Mouse (Mus musculus) bone marrow macrophage, adult 2 months (primary cell): ENCODE data around the gene Dok7. TPM values are rescaled to one million over a fixed set of nuclear protein-coding genes. Genes with fewer than 3 reads are reported as not detected.

Experiments used
- H3K27ac ChIP-seq: 2 replicates; pipeline ENCODE4 v1.5.1; 2012; ENCODE audit warnings: low read depth, low read length; ENCODE audit not compliant: insufficient read depth
- H3K4me1 ChIP-seq: 2 replicates; pipeline ENCODE4 v1.6.1; 2012; ENCODE audit warnings: low read length; ENCODE audit not compliant: control insufficient read depth, insufficient read depth
- H3K4me3 ChIP-seq: 2 replicates; pipeline ENCODE4 v1.5.1; 2012; ENCODE audit warnings: mild to moderate bottlenecking, low read length, moderate library complexity; ENCODE audit not compliant: insufficient read depth
- CTCF ChIP-seq: IDR thresholded peaks from 2 replicates; pipeline ENCODE4 v1.5.1; 2012; ENCODE audit warnings: low read depth, mild to moderate bottlenecking, low read length, moderate library complexity
- POLR2A ChIP-seq: IDR thresholded peaks from 2 replicates; pipeline ENCODE4 v1.6.1; 2012; ENCODE audit warnings: mild to moderate bottlenecking, low read depth, low read length, borderline replicate concordance
- polyA plus RNA-seq: library from polyadenylated mRNA; stranded (reverse); fragments of >200 nt; gene quantifications from 2 replicates; pipeline ENCODE4 v1.2.4, GENCODE M21; 2012; ENCODE audit not compliant: missing spikeins, insufficient read depth, insufficient read length

Dok7 gene
- polyA plus RNA-seq, 1 experiment, result not detected

GRCm38 (mm10) chr5:35029755-35030154 is 26.8 kb upstream of the Dok7 start:
- no peak overlapping the region for H3K4me3 ChIP-seq
- TF ChIP-seq CTCF, result no peak
- TF ChIP-seq POLR2A, result no peak
- H3K27ac ChIP-seq, result no peak overlapping the region
- peaks cover 17% of the 10 kb centered on the region for H3K4me1 ChIP-seq

GRCm38 (mm10) chr5:35033068-35033467 is 23.5 kb upstream of the Dok7 start:
- H3K4me3 ChIP-seq, result no peak overlapping the region
- no peak overlapping the region for H3K27ac ChIP-seq
- peaks cover 43% of the 10 kb centered on the region for H3K4me1 ChIP-seq
- no peak for TF ChIP-seq POLR2A
- TF ChIP-seq CTCF, result no peak

DNA sequence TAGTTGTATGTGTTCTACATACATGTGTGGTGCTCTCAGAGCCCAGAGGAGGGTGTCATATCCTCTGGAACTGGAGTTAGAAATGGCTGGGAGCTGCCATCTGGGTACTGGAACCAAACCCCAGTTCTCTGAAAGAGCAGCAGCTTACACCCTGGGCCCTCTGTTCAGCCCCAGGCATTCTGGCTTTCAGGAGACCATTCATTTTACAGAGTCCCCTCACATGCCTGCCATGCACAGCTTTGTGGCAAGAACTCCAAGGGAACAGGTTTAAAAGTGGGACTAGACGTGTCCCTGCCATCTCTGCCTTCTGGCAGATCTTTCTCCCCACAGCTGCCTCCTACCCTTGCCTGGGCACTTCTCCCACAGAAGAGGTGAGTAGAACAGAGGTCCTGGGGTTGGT is 22.9 kb upstream of the Dok7 start:
- Histone ChIP-seq H3K4me3 (no peak overlapping the region), H3K4me1 (peaks cover 43% of the 10 kb centered on the region), H3K27ac (no peak overlapping the region)
- TF ChIP-seq POLR2A, result no peak
- no peak for TF ChIP-seq CTCF

GRCm38 (mm10) chr5:35035141-35035540 is 21.4 kb upstream of the Dok7 start:
- Histone ChIP-seq H3K27ac (peak overlapping the region; percentile 55), H3K4me3 (no peak overlapping the region), H3K4me1 (peaks cover 43% of the 10 kb centered on the region)
- no peak for TF ChIP-seq CTCF
- TF ChIP-seq POLR2A, result no peak

- TF ChIP-seq CTCF (no peak), POLR2A (no peak)
- Histone ChIP-seq H3K4me1 (peaks cover 43% of the 10 kb centered on the region), H3K27ac (peak overlapping the region; percentile 55), H3K4me3 (no peak overlapping the region)
Measured at GRCm38 (mm10) chr5:35035795-35036194, 20.8 kb upstream of the Dok7 start.

DNA sequence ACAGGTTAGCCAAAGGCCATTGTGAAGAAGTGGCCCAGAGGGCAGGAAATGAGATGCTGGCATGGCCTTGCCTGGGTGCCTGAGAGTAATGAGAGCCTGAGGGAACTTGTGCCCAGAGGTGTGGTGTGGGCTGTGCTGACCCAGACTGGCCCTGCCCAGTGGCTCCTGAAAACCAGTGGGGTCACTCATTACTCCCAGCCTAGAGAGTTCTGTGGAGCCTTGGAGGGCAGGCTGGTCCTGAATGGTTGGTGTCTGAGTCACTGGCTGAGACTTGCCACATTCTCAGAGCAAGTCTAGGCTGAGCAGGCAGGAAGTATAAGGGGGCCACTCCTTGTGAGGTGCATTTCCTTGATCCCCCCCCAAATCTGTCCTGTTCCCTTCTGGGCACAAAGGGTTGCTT is 19.1 kb upstream of the Dok7 start:
- Histone ChIP-seq H3K4me3 (no peak overlapping the region), H3K27ac (no peak overlapping the region), H3K4me1 (peaks cover 43% of the 10 kb centered on the region)
- TF ChIP-seq POLR2A (no peak), CTCF (no peak)

GRCm38 (mm10) chr5:35041268-35041829 is 15.2 kb upstream of the Dok7 start, which contains the start of gene Hgfac:
TSS of gene Hgfac (plus strand) at chr5:35041509.
- H3K4me1 ChIP-seq, result peaks cover 12% of the 10 kb centered on the region
- H3K27ac ChIP-seq, result no peak within 1 kb of the TSS
- no peak within 1 kb of the TSS for H3K4me3 ChIP-seq
- TF ChIP-seq CTCF (no peak), POLR2A (no peak)

DNA sequence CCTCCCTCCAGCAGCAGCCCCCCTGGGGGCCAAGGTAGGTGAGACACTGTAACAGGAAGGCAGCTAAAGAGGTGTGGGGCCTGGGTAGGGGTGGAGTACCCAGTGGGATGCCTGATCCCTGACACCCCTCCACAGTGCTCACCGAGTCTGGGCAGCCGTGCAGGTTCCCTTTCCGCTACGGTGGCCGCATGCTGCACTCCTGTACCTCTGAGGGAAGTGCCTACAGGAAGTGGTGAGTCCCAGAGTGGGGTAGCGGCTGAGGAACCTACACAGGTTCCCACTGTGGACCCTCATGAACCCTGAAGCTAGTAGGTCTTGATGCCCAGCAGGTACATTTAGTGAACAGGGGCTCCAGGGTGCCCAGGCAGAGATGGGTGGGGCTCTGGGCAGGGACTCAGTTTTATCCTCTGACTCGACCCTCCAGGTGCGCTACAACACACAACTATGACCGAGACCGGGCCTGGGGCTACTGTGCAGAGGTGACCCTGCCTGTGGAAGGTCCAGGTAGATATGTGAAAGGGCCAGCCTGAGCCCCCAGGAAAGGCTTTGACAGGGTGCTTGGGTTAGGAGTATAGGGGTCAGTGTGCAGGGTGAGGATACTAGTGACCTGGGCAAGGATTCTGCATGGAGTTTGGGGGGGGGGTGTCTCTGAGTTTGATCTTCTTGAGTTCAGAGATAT is 14.0 kb upstream of the Dok7 start:
- Histone ChIP-seq H3K4me3 (no peak overlapping the region), H3K27ac (no peak overlapping the region), H3K4me1 (peaks cover 3% of the 10 kb centered on the region)
- TF ChIP-seq CTCF, result no peak
- TF ChIP-seq POLR2A, result no peak

GRCm38 (mm10) chr5:35043110-35043451 is 13.5 kb upstream of the Dok7 start:
- Histone ChIP-seq H3K4me3 (no peak overlapping the region), H3K27ac (no peak overlapping the region), H3K4me1 (no peaks in the 10 kb centered on the region)
- TF ChIP-seq POLR2A (no peak), CTCF (peak; percentile 64)

DNA sequence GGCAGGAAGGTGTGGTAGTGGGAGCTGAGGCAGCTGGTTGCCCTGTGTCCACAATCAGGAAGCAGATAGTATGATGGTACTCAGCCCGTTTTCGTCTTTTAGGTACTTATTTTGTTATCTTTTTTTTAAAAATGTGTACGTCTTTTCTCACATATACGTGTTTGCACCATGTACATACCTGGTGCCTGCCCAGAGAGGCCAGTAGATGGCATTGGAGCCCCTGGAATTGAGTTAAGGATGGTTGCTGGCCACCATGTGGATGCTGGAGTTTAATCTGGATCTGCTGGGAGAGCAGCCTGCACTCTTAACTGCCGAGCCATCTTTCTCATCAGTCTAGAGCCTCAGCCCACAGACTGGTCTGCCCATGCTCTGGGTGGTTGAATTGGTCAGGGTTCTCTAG is 6.0 kb upstream of the Dok7 start:
- Histone ChIP-seq H3K4me1 (no peaks in the 10 kb centered on the region), H3K4me3 (no peak overlapping the region), H3K27ac (no peak overlapping the region)
- TF ChIP-seq CTCF (no peak), POLR2A (no peak)
